Mouse (Mus musculus) adrenal gland, postnatal 10 days (tissue): ENCODE measurements around the gene Mbd6. TPM values are rescaled to one million over a fixed set of nuclear protein-coding genes. Genes with fewer than 3 reads are reported as not detected.
A peak's percentile ranks its signal among the peaks of the same experiment; 100 is the strongest.

Source experiments
- DNase-seq: peaks from one replicate; pipeline ENCODE4 v3.0.0; 2021; ENCODE audit warnings: mixed read lengths
- total RNA-seq, 2 experiments: library from RNA; stranded (reverse); gene quantifications; 2 replicates each; pipeline ENCODE4 v1.2.3; 2021

Mbd6 gene
- total RNA-seq, 2 experiments from 2014 or later, result 42.9 to 66.4 TPM

DNA sequence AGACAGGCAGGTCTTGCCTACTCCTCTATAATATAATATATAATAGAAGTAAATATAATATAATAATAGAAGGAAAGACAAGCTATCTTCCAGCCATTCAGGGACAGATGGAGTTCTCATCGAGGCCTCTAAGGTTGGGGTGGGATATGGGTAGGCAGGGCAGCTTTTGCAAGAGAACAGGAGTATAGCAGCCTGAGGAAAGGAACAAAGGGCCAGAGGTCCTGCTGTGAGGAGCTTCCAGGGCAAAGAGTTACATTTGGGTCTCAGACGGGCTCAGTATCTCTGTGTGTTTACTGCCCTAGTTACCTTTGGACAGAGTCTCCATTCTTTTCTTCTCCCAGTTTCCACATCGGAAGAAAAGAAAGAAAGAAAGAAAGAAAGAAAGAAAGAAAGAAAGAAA is 25.2 kb downstream of the Mbd6 start:
- no peak for DNase-seq

DNA sequence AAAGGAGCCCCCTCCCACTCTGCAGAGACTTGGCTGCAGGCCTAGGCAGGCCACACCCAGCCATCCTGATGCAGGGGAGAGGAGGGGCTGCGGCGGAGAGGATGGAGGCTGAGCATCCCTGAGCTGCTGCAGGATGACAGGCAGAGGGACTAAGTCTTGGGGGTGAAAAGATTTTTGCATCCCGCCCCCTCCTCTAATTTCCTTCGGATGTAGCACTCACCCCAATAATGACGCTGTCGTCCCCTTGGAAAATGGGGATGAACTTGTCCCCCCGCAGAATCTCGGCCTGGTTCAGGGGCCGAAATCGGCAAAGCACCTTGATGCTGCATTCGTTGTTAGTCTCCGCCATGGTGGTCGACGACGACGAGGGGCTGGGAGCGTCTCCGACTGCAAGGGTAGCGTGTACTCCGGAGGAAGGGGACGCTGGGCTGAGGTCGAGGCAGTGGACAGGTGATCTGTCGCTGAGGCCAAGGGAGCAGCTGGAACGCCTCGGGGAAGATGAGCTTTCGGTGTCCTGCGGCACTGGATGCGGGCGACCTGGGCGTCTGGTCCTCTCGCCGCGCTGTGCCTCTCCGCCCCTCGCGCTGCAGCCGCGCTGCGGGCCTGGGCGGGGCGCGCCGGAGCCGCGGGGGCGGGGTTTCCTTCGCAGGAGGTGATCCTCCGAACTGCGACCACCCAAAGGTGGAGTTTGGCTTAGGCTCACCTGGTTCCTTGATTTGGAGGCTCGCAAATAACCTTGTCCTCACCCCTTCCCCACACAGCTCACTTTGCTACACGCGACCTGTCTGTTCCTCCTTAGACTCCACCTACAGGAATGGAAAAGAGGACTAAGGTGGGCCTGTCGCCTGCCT is 26.0 kb downstream of the Mbd6 start, which contains the start of gene Kif5a:
Gene Kif5a (minus strand): TSS at position 801 of the 851 bp plus-strand sequence.
- DNase-seq, result peak; percentile 56

DNA sequence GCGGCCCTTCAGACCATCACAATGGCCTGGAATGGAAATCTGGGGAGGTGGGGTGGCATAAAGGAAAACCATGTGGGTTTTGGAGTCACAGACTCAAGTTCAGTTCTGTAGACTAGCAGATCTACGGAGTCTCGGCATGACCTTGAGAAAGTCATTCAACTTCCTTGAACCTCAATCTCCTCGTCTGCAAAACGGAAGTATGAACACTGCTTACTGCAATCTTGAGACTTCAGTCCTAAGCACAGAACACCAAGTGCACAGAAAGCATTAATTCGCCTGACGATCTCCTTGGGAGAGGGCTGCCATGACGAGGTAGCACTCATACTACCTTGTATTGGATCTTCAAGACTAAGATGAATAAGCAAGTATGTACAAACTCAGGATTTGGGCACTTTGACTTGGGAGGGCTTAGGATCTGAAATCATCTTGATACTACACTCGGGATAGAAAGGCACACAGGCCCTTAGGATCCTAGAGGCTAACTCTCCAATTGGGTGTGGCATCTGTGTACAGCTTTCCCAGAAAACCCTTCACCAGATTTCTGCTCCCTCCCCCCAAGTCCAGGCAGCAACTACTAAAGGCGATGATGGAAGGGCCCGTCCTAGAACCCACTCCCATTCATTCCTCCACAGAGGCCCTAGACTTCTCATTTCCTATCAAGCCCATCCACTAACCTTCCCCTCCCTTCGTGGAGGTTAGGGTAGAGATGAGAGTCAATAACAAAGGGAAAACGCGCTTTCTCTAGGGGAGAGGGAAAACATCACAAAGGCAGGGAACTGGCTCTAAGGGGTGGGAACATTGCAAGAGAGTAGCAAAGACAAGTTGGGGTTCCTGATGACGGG is 26.9 kb downstream of the Mbd6 start:
- no peak for DNase-seq

DNA sequence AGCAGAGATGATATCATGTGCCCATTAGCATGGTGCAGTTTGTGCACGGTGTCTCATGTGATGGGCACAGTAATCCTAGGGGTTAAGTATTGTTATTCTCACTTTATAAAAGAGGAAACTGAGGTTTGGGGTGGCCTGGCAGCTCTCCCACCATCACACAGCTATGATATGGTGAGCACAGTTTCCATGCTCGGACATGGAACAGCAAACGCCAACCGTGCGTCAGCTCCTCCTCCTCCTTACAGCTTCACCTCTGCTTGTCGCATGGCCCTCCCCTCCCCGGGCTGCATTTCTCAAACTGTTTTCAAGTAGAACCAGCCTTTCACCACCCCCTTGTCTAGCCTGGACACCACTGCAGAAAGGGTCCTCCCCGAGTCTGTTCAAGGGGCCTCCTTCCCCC is 30.3 kb downstream of the Mbd6 start:
- no peak for DNase-seq

DNA sequence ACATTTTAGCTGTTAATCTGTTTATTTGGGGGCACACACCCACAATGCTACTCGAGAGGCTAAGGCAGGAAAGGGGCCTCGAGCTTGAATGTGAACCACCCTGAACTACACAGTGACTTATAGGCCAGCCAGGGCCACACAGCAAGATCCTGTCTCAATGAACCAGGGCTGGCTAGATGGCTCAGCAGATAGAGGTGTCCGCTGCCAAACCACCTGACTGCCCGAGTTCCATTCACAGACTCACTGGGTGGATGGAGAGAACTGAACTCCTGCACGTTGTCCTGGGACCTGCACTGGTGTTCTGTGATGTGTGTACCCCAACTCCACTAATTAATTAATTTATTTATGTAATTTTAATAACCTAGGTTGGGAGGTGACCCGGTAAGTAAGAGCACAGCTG is 31.0 kb downstream of the Mbd6 start:
- DNase-seq, result no peak

DNA sequence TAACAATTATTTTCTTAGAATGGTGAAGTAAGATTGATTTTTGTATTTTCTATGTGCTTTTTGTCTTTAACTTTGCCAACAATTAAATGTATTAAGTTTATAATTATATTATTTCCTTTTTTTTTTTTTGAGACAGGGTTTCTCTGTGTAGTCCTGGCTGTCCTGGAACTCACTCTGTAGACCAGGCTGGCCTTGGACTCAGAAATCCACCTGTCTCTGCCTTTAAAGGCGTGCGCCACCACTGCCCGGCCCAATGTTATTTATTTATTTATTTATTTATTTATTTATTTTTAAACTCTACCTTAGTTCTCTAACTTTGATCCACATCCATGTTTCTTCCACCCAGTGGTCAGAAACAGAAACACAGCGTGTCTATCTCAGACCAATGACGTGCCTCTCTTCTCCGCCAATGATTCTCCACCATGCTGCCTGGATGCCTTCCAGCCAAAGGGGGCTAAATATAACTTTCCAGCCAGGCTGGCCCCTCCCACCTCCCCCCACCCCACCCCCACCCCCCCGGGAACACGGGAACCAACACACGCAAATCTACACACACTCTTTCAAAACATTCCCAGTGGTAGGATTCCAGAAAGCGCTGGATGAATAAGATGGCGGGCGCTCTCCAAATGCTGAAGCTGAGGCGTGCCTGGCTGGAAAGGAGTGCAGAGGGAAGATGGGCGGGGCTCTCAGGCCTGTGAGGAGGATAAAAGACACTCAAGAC is 33.0 kb downstream of the Mbd6 start:
- peak; percentile 79 for DNase-seq

DNA sequence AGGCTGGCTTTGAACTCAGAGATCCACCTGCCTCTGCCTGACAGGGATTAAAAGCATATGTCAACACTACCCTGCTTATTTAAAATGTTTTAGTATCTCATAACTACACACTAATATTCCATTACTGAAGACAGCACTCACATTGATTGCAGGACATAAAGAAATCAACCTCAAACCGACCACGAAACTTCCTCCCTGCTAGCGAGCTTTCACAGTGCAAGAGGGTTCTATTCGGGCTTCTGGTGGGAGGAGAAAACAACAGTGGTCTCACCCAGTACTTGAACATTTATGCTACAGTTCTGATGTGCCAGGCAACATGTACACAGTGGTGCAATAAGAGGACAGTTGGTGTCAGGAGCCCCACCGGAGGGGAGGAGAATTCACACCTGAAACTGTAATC is 38.0 kb downstream of the Mbd6 start:
- DNase-seq, result no peak

DNA sequence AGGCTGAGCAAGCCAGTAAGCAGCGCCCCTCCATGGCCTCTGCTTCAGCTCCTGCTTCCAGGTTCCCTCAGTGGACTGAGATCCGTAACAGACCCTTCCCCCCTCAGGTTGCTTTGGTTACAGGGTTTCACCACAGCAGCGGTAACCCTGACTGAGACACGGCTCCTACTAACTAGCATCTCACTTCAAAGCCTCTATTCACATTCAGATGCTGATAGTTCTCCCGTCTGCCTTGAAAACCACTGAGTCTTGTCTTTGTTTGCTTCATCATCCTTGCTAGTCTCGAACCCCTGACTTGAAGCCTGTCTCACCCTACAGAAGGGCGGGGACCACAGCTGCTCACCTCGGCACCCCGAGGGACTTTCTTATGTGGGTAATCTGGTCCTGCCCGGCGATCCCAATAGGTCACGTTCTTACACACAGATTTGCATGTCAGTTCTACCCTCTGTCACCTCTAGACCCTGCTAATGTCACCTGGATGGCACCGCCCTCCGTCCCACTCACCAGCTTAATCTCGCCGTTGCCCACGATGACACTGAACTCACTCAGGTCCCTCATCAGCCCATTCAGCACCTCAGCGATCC is 50.5 kb downstream of the Mbd6 start:
- DNase-seq, result no peak

DNA sequence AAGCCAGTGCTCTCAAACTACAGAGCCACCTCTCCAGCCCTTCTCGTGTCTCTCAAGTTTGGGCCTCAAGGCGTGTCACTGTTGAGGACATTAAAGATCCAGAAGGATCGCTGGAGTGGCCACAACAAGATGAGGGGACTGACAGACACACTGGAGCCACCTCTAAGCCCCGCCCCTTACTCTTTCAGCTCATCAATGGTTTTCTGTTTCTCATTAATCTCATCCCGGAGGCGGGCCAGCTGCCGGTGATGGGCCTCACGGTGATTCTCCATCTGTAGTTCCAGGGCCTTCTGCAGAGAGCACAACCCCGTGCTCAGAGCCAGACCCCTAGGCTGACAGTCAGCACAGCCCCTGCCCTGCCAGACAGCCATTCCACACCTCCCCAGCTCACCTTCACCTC is 52.3 kb downstream of the Mbd6 start:
- DNase-seq, result no peak

DNA sequence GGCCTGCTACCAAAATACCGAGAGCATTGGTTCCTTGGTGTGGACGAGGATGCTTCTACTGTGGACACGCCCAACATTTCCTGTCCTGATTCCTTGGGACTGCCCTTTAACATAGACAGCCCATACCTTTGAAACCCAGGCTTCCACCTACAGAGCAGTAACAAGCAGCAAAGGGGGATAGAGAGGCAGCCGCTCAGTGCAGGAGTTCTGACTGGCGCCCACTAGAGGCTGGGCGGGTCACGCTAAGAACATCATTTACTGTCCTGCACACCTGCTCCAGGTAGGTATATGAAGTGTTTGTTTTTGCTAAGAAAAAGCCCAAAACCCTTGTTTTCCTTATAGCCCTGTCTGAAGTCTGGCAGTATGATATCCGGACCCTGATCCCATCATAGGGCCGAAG is 55.7 kb downstream of the Mbd6 start:
- DNase-seq, result no peak

Other genes with a start within 250 kb of the Mbd6 start
- 10 to 100 TPM; 14.9 to 17.6 TPM for gene Mettl1, start 247.6 kb downstream of the Mbd6 start, total RNA-seq
- under 1 TPM; 0.24 to 0.42 TPM for gene Eef1akmt3, start 247.5 kb downstream of the Mbd6 start, total RNA-seq
- gene Cyp27b1, start 240.8 kb downstream of the Mbd6 start, total RNA-seq, result under 1 TPM; 0.27 to 0.30 TPM
- gene March9, start 228.8 kb downstream of the Mbd6 start, total RNA-seq, result 1 to 10 TPM; 6.5 to 6.9 TPM
- 100 to 1,000 TPM; 267 to 302 TPM for gene Cdk4, start 225.5 kb downstream of the Mbd6 start, total RNA-seq
- 10 to 100 TPM; 81.7 to 94.3 TPM for gene Tspan31, start 218.8 kb downstream of the Mbd6 start, total RNA-seq
- gene Agap2, start 213.7 kb downstream of the Mbd6 start, total RNA-seq, result 1 to 10 TPM; 5.7 to 6.2 TPM
- gene Os9, start 167.9 kb downstream of the Mbd6 start, total RNA-seq, result 10 to 100 TPM; 82.0 to 88.6 TPM
- gene B4galnt1, start 123.8 kb downstream of the Mbd6 start, total RNA-seq, result 10 to 100 TPM; 12.7 to 16.3 TPM
- gene Slc26a10, start 108.4 kb downstream of the Mbd6 start, total RNA-seq, result 10 to 100 TPM in 1 of 2 experiments, 1 to 10 TPM in 1; 7.4 to 13.7 TPM
- gene Arhgef25, start 98.9 kb downstream of the Mbd6 start, total RNA-seq, result 10 to 100 TPM; 18.1 to 26.5 TPM
- gene Dtx3, start 93.3 kb downstream of the Mbd6 start, total RNA-seq, result 10 to 100 TPM; 48.3 to 69.4 TPM
- 10 to 100 TPM; 27.7 to 30.9 TPM for gene Pip4k2c, start 77.4 kb downstream of the Mbd6 start, total RNA-seq
- gene Kif5a, start 25.7 kb downstream of the Mbd6 start, total RNA-seq, result 10 to 100 TPM in 1 of 2 experiments, 1 to 10 TPM in 1; 7.4 to 16.9 TPM
- 100 to 1,000 TPM; 151 to 164 TPM for gene Dctn2, start 22.6 kb downstream of the Mbd6 start, total RNA-seq
- gene Mars, start 22.8 kb upstream of the Mbd6 start, total RNA-seq, result 10 to 100 TPM; 82.6 to 86.3 TPM
- gene Arhgap9, start 32.9 kb upstream of the Mbd6 start, total RNA-seq, result 1 to 10 TPM; 6.5 to 6.6 TPM
- gene Gli1, start 53.0 kb upstream of the Mbd6 start, total RNA-seq, result 1 to 10 TPM; 5.2 to 5.6 TPM
- gene Inhbe, start 65.4 kb upstream of the Mbd6 start, total RNA-seq, result 1 to 10 TPM; 1.2 to 6.6 TPM
- 10 to 100 TPM; 10.9 to 22.9 TPM for gene Inhbc, start 81.4 kb upstream of the Mbd6 start, total RNA-seq
- gene R3hdm2, start 91.3 kb upstream of the Mbd6 start, total RNA-seq, result 100 to 1,000 TPM; 119 to 123 TPM
- gene Stac3, start 212.7 kb upstream of the Mbd6 start, total RNA-seq, result 10 to 100 TPM in 1 of 2 experiments, 1 to 10 TPM in 1; 5.2 to 16.9 TPM
- gene Ndufa4l2, start 225.9 kb upstream of the Mbd6 start, total RNA-seq, result 10 to 100 TPM; 49.3 to 56.4 TPM
- 10 to 100 TPM; 56.1 to 57.7 TPM for gene Shmt2, start 233.4 kb upstream of the Mbd6 start, total RNA-seq
- 1 to 10 TPM; 5.3 TPM for gene Nxph4, start 245.5 kb upstream of the Mbd6 start, total RNA-seq